Mouse (Mus musculus): Measurements from ENCODE around the gene Kdr.

The Kdr gene

DNA sequence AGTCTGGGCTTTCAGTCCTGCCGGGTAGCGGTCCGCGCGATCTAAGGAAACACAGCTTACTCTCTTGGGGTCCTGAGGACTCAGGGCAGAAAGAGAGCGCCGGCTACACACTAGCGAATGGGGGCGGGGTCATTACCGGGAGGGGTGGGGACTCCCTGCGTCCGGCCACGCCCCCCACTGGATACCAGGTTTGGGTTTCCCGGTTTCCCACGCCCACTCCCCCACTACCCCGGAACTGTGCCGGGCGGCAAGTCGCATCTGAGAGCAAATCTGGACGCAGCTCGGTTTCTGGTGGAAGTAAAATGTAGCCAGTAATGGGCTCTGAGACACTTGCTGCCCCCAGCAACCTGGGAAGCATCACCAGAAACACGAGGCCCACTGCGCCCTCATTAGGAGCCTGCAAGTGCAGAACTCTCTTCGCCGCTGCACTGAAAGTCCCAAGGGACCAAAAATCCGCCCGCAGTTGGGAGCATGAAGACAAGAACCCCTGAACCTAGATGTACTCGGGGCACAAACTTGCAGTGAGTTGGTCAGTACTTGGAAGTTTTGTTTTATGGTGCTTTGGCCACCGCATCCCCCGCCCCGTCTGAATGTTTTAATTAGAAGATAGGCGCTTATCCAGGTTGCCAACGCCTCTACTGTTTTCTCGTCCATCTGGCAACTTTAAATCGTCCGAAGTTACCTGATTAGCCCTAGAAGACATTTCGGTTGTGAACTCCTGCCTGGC lies at the start of gene Kdr:
Gene Kdr, minus strand, starts transcription at position 85 of the 727 bp plus-strand sequence.
- no peak for DNase-seq (ENCODE audit: low spot score in 2 of 2)

- no peak for DNase-seq (ENCODE audit: low spot score in 2 of 2)
These were observed 48.5 kb upstream of the Kdr start for GRCm38 (mm10) chr5:76026805-76027204.

GRCm38 (mm10) chr5:76025996-76026665 lies 47.9 kb upstream of the Kdr start:
- peak in 1 of 2 experiments; percentile 2 for DNase-seq (ENCODE audit: low spot score in 2 of 2)

GRCm38 (mm10) chr5:76023011-76023773 lies 44.9 kb upstream of the Kdr start:
- no peak for DNase-seq (ENCODE audit: low spot score in 2 of 2)

DNA sequence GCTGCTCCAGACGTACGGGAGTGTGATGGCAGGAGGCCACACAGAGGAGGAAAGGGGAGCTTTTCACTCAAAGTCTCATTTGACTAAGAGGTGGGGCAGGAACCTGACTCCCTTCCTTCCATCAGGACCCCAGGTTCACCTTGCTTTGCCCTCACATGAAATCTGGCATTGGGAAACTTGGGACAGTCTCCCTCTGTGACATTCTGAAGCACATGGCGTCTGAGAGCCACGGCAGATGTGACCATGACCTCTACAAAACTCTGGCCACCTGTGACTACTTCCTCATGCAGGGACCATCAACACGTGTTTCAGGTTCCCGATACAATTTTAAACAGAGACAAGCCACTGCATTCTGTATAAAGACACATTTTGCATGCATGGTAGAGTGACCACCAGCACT lies 44.2 kb upstream of the Kdr start:
- DNase-seq (ENCODE audit: low spot score in 2 of 2) = no peak

DNA sequence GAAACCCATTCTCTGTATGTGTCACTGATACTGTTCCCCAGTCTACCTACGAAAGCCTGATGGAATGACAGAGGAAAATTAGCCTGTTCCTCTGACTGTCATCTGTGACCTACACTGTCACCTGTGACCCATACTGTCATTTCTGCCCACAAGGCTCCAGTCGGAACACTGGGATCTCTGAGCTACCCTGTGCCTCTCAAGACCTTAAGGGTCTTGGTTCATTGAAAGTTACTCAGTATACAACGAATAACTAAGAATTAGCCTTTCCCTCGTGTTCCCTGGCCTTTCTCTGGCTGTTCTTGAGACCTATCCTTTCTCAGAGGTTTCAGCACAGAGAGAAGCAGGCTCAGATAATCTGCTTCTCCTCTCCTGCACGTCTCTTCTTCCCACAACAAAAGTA lies 40.1 kb upstream of the Kdr start:
- DNase-seq (ENCODE audit: low spot score in 2 of 2) = no peak

DNA sequence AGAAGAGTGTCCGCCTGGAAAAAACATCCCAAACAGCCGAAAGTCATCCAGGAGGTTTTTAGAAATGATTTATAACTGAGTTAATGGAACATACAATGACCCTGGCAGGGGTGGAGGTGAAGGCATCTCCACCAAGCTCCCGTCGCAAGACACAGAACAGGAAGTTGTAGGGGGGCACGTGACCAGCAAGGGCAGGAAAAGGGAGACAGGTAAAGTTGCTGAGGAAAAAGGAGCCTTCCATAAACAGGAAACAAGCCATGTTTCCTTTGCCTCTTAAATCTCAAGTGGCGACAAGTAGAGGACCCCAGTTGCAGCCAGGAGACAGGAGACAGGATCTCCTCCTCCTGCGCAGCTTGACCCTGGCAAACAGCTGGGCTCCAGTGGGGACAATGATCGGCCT lies 37.8 kb upstream of the Kdr start:
- DNase-seq (ENCODE audit: low spot score in 2 of 2) = no peak

- DNase-seq (ENCODE audit: low spot score in 2 of 2) = no peak
These were observed 35.7 kb upstream of the Kdr start for GRCm38 (mm10) chr5:76013881-76014431.

DNA sequence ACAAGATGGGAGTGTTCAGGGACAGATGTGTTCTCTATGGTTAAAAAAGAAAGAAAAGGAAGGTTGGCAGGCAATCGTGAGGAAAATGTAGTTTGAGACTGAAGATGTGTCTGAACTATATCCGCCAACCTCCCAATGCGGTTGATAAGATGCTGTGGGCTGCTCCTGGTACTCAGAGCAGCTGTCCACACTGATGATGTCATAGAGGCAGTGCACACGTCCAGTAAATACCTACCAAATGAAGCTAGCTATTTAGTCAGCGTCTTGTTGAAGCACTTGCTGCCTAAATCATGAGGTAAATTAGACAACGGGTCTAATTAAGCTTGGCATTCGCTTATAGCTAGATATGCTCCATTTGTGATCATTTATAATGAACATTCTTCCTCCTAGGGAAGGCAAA lies 28.1 kb upstream of the Kdr start:
- DNase-seq (ENCODE audit: low spot score in 2 of 2) = no peak

- DNase-seq (ENCODE audit: low spot score in 2 of 2) = no peak
These were observed 12.0 kb upstream of the Kdr start for GRCm38 (mm10) chr5:75990212-75990611.

- no peak for DNase-seq (ENCODE audit: low spot score in 2 of 2)
These were observed 9.3 kb upstream of the Kdr start for GRCm38 (mm10) chr5:75987530-75987929.

DNA sequence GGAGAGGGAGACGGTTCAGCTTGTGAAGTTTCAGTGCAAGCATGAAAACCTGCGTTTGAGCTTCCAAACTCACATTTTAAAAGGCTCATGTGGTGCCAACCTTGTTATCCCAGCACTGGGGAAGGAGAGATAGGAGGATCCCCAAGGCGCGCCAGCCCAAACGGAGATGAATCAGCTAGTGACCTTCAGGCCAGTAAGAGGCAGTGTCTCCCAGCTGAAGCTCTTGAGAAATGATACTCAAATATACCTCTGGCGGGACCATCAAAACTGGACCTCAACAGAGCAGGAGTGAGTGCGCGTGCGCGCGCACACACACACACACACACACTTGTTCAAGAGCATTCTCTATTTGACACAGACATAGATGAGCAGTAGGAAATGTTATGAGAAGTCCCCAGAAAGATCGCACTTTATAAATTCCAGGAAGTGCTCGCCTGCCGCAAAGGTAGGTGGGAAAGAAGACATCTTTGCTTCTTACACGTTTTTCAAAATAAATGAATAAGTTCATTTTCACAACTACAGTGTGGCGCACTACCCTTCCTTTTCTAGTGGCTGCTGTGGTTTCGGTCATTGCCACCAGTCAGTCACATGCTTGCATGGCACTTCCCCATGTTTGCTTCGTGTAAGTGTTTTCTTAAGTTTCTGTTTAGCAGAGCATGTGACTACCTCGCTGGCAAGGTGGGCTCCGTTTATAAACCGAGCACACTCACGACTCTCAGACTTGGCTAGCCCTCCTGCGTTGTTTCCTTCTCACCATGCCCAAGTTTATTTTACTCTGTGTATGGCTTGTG lies 2.5 kb upstream of the Kdr start:
- no peak for DNase-seq (ENCODE audit: low spot score in 2 of 2)

DNA sequence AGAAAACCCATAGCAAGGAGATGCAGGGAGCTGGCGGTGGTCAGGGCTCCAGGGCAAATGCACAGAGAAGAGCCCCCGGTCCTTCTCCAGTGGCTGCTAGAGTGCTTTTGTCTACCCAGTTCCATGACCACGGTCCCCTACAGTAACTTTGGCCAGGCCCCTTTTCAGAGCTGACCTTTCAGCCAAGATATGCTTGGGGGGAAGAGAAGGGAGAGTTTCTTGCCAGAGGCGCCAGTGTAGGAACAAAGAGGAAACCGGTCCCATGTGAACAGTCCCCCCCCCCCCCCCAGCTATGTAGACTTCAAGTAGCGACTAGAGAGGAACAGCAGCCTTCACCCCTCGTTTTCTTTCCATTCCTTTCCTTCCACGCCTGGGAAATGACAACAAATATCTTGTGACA lies 850 bp upstream of the Kdr start:
- no peak for DNase-seq (ENCODE audit: low spot score in 2 of 2)

DNA sequence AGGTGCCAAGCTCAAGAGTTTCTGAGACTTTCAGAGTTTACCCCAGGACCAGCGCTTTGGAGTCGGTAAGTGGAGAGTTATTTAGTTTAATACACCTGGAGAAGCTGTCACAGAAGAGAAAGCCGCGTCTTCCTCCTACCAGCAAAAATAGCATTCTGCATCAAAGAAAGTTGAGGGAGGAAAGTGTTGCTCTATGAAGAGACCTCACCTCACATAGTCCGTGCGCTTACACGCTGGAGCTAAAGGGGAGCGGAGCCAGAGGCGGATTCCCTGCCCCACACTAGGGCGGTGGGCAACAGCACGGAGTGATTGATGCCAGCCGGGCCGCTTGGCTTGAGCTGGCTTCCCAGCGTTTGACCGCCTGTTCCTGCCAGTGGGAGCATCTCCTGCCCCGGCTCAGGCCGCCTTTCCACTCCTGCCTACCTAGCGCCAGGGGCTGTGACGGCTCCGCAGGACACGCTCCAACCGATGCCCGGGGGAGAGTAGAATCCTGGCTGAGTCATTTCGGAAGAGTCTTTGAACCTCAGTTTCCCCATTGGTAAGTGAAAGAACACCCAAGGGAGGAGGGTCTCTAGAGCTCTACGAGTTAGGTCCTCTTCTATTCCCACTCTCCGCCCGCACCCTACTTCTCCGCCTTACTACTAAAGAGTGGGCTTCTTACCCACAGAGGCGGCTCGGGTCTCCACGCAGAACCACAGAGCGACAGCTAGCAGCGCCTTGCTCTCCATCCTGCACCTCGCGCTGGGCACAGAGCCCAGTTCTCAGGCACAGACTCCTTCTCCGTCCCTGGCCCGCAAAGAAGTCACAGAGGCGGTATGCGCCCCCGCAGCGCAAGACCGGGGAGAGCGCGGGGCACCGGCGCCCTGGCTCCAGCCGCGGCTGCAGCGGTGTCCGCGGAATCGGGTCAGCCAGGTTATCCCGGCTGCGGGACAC lies 551 bp downstream of the Kdr start:
- peak in 1 of 2 experiments; percentile 7 for DNase-seq (ENCODE audit: low spot score in 2 of 2)

GRCm38 (mm10) chr5:75976696-75977095 lies 1.6 kb downstream of the Kdr start:
- DNase-seq (ENCODE audit: low spot score in 2 of 2) = no peak

DNA sequence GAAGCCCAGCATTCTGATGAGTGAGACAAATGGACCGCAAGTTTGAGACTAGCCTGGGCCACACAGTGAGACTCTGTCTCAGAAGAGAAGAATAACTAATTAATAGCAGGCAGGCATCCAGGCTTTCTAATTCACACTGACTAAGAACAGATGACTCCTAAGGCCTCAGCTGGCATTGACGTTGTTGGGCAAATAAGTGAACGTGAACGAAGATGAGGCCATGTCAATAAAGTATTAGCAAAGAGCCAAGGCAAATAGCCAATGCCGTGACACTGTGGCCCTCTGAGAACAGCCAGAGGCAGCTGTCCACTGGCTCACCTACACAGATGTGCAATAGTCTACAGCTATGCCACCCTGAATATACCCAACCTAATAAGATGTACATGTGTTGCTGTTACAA lies 2.9 kb downstream of the Kdr start:
- DNase-seq (ENCODE audit: low spot score in 2 of 2) = no peak

DNA sequence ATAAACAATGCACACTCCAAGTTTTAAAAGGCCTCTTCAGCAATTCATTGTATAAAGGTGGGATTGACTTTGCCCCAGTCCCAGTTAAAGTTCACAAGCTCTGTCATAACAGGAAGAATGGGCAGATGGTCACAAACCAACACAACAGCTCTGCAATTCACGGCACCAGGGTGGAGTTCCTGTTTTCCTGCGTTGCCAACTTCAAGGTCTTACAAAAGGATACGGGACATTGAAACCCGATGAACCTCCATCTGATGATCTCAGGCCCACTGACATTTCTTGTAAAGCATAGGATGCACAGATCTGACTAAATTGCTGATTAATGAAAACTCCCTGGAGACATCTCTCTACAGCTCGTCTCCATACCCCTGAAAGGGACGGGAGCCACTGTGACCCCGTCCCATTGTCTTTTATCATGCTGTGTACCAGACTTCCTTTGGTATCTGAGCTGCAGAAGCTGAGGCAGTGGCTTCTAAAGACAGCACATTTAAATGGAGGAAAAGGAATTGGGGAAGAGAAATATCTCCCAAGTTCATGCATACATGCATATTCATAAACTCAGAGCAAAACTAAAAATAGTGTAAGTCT lies 3.6 kb downstream of the Kdr start:
- DNase-seq (ENCODE audit: low spot score in 2 of 2) = no peak

GRCm38 (mm10) chr5:75969887-75970286 lies 8.4 kb downstream of the Kdr start:
- no peak for DNase-seq (ENCODE audit: low spot score in 2 of 2)

GRCm38 (mm10) chr5:75962558-75962957 lies 15.7 kb downstream of the Kdr start:
- no peak for DNase-seq (ENCODE audit: low spot score in 2 of 2)

All from right cerebral cortex, postnatal 36 days (tissue).